Mouse (Mus musculus): Measurements from ENCODE around the gene Sry.

The Sry gene

DNA sequence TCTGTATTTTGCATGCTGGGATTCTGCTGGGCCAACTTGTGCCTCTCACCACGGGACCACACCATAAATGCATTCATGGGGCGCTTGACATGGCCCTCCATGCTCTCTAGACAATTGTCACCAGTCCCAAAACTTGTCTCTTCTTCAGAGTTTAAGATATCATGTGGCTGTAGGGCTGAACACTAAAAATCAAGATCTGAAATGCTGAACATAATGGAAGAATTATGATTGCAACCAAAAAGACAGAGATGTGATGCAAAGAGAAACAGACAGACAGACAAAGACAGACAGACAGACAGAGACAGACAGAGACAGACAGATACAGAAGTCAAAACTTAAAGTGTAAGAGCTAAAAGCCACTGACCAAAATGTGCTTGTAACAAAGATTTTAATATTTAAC lies at the start of gene Sry:
Gene Sry (minus strand): TSS at position 101 of the 400 bp plus-strand sequence.
- no peak for DNase-seq (ENCODE audit: low read depth, low spot score)
